24 mouse cellular contexts compared by ENCODE assay signal in the genomic region with DNA sequence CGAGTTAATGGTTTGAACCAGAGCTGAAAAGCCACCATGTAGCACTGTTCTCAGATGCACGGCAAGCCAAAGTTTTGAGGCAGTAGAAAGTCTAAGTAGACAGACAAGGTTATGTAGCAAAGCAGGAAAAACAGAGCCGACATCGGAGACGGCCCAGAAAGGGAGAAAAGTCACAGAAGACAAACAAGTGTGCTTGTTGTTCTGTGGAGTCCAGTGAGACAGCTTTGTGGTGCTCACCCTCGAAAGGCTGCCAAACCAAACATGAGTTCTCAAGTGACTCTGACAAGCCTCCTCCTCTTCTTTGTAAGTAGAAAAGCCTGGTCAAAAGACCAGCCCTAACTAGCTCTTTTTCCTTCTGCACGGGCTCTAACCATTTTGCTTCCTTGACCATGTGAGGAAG.
DNase-seq lines count a peak whose midpoint lies in the region; ATAC-seq and TF ChIP-seq lines count a peak whose summit lies in the region.
"Had no signal": no experiment of that assay in that cellular context is flagged by ENCODE, and none has a peak within 500 bp of the region (broad histone marks: within the 10 kb centered on the region; RNA-seq: fewer than 3 reads in every experiment).

No protein-coding gene starts in this region.

- H3K4me1 ChIP-seq in heart, embryonic 15.5 days (replicated peaks): peaks cover 14% of the 10 kb centered on the region
- H3K4me1 ChIP-seq in kidney, adult 2 months (ENCODE audit: control insufficient read depth, insufficient read depth, low read length): peaks cover 18% of the 10 kb centered on the region
- H3K4me1 ChIP-seq in kidney, embryonic 16.5 days (ENCODE audit: insufficient read depth, low read length): peaks cover 37% of the 10 kb centered on the region

- no peaks in the 10 kb centered on the region for H3K36me3 ChIP-seq in heart, embryonic 15.5 days
- no peaks in the 10 kb centered on the region for H3K36me3 ChIP-seq in kidney, adult 2 months (ENCODE audit: control insufficient read depth, insufficient read depth, low read length)
- no peaks in the 10 kb centered on the region for H3K36me3 ChIP-seq in kidney, embryonic 16.5 days (ENCODE audit: insufficient read depth, low read length)
- H3K36me3 ChIP-seq: embryonic facial prominence, embryonic 13.5 days; hindbrain, embryonic 13.5 days; lung, embryonic 15.5 days had no signal

- H3K4me3 ChIP-seq in heart, embryonic 15.5 days: no peak overlapping the region
- H3K4me3 ChIP-seq in kidney, adult 2 months (ENCODE audit: insufficient read depth, low read depth, low read length): no peak overlapping the region
- H3K4me3 ChIP-seq in kidney, embryonic 16.5 days (ENCODE audit: low read length): no peak overlapping the region
- H3K4me3 ChIP-seq: embryonic facial prominence, embryonic 13.5 days; forebrain, embryonic 13.5 days; gastrocnemius, adult 2 months; heart, adult 2 months; hindbrain, embryonic 13.5 days; lung, embryonic 15.5 days; myocyte had no signal

- H3K4me2 ChIP-seq in heart, embryonic 15.5 days: no peak overlapping the region
- no peak overlapping the region for H3K4me2 ChIP-seq in kidney, embryonic 16.5 days (replicated peaks; ENCODE audit: low read depth, low read length)
- H3K4me2 ChIP-seq: embryonic facial prominence, embryonic 13.5 days; forebrain, embryonic 13.5 days; hindbrain, embryonic 13.5 days; lung, embryonic 15.5 days had no signal

- intact Hi-C loops in gastrocnemius, postnatal 14 days (cut with DNase I; ENCODE audit: low total_unique reads): no loop called here

- H3K27ac ChIP-seq in heart, embryonic 15.5 days: peak overlapping the region; percentile 20; the same call in 1 of the 2 replicates
- H3K27ac ChIP-seq in kidney, adult 2 months (ENCODE audit: insufficient read depth, low read depth, low read length): no peak overlapping the region
- no peak overlapping the region for H3K27ac ChIP-seq in kidney, embryonic 16.5 days (ENCODE audit: low read length)
- H3K27ac ChIP-seq: embryonic facial prominence, embryonic 13.5 days; forebrain, embryonic 13.5 days; gastrocnemius, adult 2 months; heart, adult 2 months; hindbrain, embryonic 13.5 days; liver, embryonic 14.5 days; lung, embryonic 15.5 days; macrophage had no signal

- no peaks in the 10 kb centered on the region for H3K9me3 ChIP-seq in heart, embryonic 15.5 days (replicated peaks)
- no peaks in the 10 kb centered on the region for H3K9me3 ChIP-seq in kidney, embryonic 16.5 days (ENCODE audit: low read length)
- H3K9me3 ChIP-seq: embryonic facial prominence, embryonic 13.5 days; forebrain, embryonic 13.5 days; hindbrain, embryonic 13.5 days; lung, embryonic 15.5 days had no signal

- no peaks in the 10 kb centered on the region for H3K27me3 ChIP-seq in heart, embryonic 15.5 days
- no peaks in the 10 kb centered on the region for H3K27me3 ChIP-seq in kidney, adult 2 months (replicated peaks; ENCODE audit: control insufficient read depth, insufficient read depth, low read length)
- H3K27me3 ChIP-seq in kidney, embryonic 16.5 days (ENCODE audit: insufficient read depth, low read length): 0 out of 2 replicates have a peak, but pooled peaks cover 5% of the 10 kb centered on the region
- H3K27me3 ChIP-seq: lung, embryonic 15.5 days had no signal

- 53% methylated on average over 7 of the region's 7 CpGs for WGBS in heart, embryonic 15.5 days
- 44% methylated on average over 7 of the region's 7 CpGs for WGBS in kidney, adult 2 months
- WGBS in kidney, embryonic 16.5 days: 29% methylated on average over 7 of the region's 7 CpGs

- H3K9ac ChIP-seq in heart, embryonic 15.5 days: no peak overlapping the region
- H3K9ac ChIP-seq in kidney, embryonic 16.5 days (replicated peaks; ENCODE audit: low read length): no peak overlapping the region
- H3K9ac ChIP-seq: embryonic facial prominence, embryonic 13.5 days; forebrain, embryonic 13.5 days; hindbrain, embryonic 13.5 days; liver, embryonic 14.5 days; lung, embryonic 15.5 days had no signal

- no peak for TF ChIP-seq POLR2A in kidney, adult 2 months (IDR thresholded peaks at IDR 0.05; ENCODE audit: low read depth, low read length)

- DNase-seq in heart, adult 8-10 months (ENCODE audit: low spot score): no peak
- peak; percentile 67 for DNase-seq in kidney, adult 2 months
- peak; percentile 21 to 40 for DNase-seq in kidney, postnatal 4 days
- no peak for DNase-seq in ovary, adult 18-20 months (ENCODE audit: low spot score)
- no peak for DNase-seq in gastrocnemius, postnatal 14 days
- DNase-seq: adrenal gland, adult 8-10 months; cerebellum, adult 18-20 months; cerebellum, postnatal 14 days; gastrocnemius, adult 2 months; layer of hippocampus, adult 9-11 months; right cerebral cortex, adult 18-20 months; right cerebral cortex, postnatal 4 days; thymus, postnatal 14 days had no signal

- ATAC-seq in heart, embryonic 15.5 days (replicated peaks; ENCODE audit: insufficient number of reproducible peaks, insufficient read depth, low FRiP score, low read depth): no peak
- ATAC-seq in kidney, embryonic 16.5 days (ENCODE audit: low FRiP score, low TSS enrichment): peak; percentile 33; the same call in 1 of the 2 replicates
- ATAC-seq: forebrain, embryonic 13.5 days; midbrain, embryonic 16.5 days had no signal

- no peak for TF ChIP-seq CTCF in kidney, adult 2 months (conservative IDR thresholded peaks at IDR 0.05; ENCODE audit: insufficient read depth, insufficient read length, low read depth, low read length)

Comparison
In these comparisons a context has a peak if more than half of its experiments do, and no peak if none do; other contexts are left out.
1. DNase-seq: peak in kidney, adult 2 months (single experiment) and kidney, postnatal 4 days (2 of 2); none in heart, adult 8-10 months (single experiment), ovary, adult 18-20 months (single experiment) and gastrocnemius, postnatal 14 days (single experiment).